Mouse (Mus musculus): ENCODE results near the gene Tnrc6b.

- TF ChIP-seq CTCF (IDR thresholded peaks at IDR 0.05; ENCODE audit: low read depth) (no peak), EP300 (IDR thresholded peaks at IDR 0.05; ENCODE audit: low read depth) (no peak)
Measured at GRCm38 (mm10) chr15:80850682-80851475, 139.8 kb downstream of the Tnrc6b start.
